Mouse (Mus musculus): Measurements from ENCODE around the gene Nupr1. TPM values are rescaled to one million over a fixed set of nuclear protein-coding genes. Genes with fewer than 3 reads are reported as not detected.

Nupr1 gene
- total RNA-seq (2021), result 1 to 10 TPM; 5.7 to 6.8 TPM

DNA sequence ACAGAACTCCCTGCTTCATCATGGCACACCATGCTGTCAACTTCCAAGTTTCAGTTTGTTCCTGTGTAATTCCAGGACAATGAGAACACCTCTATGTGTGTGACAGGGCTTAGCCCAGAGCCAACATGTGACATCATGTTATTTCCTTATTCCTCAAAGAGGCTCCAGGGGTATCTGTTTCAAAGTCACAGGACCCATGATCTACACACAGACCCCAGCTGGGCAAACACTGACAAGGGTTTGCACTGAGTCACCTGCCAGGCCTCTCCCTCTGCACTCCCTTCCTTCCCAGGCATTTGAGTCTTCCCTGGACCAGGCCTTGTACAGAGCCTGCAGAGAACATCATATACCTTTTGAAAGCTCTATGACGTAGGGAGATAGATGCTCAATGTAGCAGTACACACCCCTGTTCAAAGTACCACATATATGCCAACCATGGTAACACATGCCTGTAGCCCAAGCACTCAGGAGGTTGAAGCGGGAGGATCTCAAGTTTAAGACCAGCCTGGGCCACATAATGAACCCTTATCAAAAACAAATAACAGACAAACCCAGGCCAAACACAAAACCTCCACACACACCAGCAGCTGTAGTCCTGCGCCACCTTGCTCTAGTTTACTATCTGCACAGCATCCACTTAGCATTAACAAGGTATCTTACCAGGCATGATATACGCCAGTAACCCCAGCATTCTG is at the start of gene Nupr1:
Gene Nupr1, minus strand, starts transcription at position 38 of the 695 bp plus-strand sequence.
- DNase-seq, result no peak

DNA sequence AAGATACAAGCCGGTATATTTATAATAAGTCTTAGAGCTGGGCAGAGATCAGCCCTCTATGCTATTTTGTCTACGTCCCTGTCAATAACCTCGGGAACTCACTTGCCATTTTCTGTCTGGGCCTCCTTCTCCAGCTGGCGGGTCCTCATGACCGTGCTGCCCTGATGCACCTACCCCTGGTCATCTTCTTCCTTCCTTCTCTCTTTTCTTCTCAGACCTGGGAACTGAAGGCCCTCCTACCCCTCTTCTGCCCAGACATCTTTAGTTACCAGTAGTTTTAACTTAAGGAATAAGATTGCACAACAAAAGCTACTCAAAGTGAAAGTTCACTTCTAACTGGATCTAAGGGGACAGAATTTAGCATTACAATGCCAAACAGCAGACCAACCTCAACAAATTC is 49.0 kb upstream of the Nupr1 start:
- DNase-seq, result no peak

DNA sequence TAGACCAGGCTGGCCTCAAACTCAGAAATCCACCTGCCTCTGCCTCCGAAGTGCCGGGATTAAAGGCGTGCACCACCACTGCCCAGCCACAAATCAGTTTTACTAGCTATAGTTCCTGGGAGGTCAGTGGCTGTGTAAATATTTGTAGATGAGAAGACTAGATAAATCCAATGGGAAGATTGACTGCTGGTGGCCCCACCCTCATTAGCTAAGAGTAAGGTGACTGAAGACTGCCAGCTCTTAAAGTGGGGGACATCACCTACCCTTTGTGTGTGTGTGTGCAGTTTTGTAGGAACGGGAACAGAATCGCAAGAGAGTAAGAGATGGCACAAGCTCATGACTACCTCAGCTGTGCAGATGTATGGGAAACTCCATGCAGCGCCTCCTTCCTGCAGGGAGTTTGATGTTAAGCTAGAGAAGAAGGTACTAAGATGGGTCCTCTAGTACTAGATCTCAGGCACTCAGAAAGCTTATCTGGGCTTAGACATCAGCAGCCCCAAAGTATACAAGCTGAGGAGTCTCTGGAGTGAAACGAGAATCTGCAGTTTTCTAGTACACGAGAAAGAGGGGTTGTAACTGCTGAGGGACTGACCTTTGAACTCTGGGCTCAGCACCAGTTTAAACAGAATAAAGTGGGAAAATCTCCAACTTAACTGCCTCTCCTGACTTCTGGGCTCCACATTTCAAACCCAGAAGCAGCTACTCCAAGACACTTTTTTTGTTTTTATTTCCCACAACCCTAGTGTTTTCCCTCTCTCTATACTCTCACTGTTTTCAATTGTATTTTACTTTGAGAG is 48.1 kb upstream of the Nupr1 start:
- no peak for DNase-seq

DNA sequence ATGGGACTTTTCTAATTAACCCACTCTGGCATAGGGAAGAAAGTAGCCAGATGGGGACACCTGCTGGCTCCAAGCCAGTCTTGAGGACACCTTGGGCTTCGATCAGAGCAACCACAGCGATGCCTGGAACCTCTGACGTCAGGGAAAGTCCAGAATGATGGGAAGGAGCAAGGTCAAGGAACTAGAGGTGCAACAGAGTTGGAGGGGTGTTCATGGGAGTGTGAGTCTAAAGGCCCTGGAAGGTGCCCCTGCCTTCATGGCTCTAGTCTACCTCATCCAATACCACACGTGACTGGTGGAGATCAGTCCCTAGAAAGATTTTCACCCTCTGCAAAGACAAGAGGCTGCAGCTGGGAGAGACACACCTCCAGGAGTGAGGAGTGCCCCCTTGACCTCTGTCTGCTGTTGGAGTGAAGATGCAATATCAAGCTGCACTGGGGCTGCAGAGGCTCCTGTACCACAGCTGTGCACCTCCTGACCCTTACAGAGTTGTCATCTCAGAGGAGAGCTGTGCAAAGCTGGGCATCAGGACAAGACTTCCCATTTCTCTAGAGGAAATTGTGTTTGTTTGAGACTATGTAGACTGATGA is 46.1 kb upstream of the Nupr1 start:
- DNase-seq, result no peak

DNA sequence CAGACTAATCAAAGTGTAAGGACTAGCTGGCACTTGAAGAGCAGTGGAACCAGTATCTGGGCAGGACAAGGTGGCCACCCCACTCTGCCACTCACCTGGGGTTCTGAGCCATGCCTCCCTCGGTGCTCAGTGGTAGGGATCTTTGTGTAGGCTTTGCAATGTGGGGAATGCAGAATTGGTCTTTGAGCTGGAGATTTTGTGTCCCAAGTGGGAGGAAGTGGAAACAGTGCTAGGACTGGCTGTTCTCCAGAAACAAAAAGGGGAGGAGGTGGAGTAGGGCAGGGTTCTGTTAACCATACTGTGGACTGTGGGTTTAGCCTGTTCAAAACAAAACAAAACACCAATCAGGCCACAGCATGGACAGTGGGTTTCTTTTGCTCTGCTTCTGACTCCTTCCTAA is 45.5 kb upstream of the Nupr1 start, which contains the start of gene Sult1a1:
Gene Sult1a1, minus strand, starts transcription at position 226 of the 400 bp plus-strand sequence.
- DNase-seq, result peak; percentile 55

DNA sequence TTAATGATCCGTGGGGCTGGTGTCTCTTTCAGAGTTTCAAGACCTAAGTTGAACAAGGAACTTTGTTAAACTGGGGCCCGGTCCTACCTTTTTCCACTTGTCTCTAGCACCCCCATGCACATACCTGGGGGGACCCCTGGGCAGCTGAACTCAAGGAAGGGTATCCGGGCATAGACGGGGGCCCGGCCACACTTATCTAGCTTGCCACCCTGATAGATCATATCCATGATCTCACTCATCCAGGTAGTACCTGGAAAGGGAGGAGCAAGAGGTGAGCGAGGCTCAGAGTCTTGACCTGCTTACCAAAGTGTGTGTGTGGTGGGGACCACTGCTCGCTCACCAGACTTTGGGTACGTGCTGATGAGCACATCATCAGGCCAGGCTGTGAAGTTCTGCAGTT is 44.4 kb upstream of the Nupr1 start:
- DNase-seq, result no peak

DNA sequence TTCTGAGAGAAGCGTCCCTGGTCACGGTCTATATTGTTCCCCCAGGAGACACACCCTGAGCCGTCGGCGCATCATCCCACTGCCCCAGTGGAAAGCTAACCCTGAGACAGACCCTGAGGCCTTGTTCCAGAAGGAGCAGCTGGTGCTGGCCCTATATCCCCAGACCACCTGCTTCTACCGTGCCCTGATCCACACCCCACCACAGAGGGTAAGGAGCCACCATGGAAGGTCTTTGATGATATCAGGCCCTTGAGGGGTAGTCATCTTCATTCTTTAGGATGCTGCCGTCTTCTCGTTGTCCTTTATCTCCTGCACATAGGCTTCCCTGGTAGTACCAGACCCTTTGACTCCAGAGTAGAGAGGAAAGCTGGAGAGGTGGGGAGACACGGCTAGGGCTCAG is 41.5 kb upstream of the Nupr1 start:
- DNase-seq, result no peak

DNA sequence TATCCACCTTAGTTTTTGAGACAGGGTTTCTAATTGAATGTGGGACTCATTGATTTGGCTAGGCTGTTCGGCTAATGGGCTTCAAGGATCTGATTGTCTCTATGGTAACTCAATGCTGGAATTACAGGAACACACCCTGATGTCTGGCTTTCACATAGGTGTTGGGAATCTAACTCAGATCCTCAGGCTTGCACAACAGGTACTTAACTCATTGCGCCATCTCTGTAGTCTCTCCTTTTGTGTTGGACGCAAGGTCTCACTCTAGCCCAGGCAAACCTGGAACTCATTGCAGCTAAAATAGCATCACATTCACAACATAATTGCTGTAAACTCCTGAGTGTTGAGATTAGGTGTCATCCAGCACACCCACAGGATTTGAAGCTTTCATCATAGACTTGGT is 39.5 kb upstream of the Nupr1 start:
- no peak for DNase-seq

DNA sequence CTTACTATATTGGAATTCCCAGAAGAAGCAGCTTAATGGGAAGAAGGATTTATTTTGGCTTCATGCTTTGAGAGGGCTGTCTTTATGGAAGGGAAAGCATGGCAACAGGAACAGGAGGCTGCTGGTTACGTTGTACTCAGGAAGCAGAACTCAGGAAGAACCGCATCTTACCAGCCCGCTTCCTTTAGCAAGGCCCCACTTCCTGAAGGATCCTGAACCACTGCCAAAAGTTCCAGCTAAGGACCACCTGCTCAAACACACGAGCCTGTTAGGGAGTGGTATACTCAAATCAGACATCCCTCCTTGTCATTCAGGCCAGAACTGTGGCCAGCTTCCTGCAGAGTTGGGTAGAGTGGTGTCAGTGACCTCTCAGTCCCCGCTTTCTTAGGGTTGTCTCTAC is 37.8 kb upstream of the Nupr1 start:
- DNase-seq, result no peak

DNA sequence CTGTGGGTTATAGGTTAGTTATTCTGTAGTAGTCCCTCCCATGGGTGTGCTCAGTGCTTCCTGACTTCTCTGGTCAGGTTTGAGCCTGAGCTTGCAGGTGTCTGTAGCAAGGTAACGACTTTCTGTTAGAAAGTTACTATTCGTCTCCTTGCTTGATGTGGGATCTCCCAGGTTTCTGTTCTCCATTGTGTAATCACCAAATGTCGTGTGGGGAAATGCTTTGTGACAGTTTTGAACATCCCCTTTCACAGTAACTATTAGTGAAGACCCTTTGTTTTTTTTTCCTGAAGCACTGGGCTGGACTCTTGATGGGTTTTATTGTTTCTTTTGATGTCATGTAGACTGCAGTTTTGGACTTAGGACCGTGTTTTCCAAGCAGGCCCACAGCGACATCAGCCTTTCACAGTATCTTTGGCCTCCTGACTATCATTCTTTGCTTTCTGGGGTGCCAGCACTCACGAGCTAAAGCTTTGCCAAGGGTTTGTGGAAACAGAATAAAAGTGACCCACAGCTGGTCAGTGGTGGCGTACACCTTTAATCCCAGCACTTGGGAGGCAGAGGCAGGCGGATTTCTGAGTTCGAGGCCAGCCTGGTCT is 36.9 kb upstream of the Nupr1 start:
- no peak for DNase-seq

DNA sequence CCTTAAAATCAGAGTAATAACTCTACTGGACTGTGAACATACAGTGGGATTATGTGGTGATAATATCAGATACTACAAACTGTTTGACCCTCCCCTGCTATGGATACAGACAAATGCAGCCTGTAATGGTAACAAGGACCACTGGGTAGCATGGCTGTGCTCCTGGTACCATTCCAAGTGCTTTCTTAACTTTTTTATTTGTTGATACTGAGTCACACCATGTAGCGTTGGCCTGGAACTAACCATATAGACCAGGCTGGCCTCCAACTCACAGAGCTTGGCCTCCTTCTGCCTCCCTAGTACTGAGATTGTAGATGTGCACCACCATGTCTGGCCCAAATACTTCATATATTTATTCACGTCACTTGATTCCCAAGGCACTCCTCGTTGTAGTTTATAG is 34.6 kb upstream of the Nupr1 start:
- DNase-seq, result peak; percentile 23

DNA sequence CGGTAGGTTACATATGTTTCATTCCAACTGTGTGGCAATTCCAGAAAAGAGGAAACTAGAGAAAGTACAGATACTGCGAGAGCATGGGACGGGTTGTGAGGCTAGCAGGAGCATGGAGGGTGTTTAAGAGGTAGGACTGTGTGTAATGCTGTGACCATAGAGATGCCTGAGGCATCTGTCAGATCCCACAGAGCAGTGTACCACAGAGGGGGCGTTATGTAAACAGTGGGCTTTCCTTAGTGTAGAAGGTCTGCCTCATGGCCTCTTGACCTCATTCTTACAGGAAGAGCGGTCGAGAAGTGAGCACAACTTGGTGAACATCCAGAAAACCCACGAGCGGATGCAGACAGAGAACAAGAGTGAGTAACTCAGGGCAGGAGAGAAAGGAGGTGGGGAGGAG is 33.0 kb upstream of the Nupr1 start:
- no peak for DNase-seq

DNA sequence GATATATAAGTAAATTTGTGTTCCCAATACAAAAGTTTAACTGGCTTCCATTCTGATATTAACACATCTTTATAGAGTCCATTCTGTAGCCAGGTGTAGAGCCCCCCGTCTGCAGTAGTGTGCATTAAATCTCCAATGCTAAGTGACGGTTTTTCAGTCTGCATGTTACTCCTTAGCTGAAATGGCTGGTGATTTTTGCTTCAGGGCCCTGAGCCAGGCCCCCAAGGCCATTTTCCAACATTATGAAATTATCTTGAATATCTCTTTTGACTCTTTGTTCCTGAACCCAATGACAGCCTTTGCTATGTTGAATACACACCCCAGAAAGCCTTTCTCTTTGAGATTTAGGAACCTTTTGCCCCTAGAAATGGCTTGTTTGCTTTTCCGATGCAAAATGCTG is 29.1 kb upstream of the Nupr1 start:
- no peak for DNase-seq

DNA sequence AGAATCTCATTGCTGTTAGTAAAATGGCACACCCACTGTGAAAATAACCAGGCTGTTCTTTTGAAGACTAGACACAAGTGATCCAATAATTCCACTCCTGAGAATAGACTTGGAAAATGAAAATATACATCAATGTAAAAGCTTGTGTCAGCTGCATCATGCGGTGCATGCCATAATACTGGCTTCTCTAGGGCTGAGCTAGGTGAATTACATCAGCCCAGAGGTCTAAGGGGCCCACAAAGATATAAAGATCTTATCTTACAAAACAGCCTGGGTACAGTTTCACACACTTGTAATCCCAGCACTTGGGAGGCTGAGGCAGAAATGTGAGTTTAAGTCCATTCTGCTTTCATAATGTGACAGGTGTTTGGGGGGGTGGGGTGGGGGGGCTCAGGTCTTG is 26.9 kb upstream of the Nupr1 start:
- DNase-seq, result no peak

DNA sequence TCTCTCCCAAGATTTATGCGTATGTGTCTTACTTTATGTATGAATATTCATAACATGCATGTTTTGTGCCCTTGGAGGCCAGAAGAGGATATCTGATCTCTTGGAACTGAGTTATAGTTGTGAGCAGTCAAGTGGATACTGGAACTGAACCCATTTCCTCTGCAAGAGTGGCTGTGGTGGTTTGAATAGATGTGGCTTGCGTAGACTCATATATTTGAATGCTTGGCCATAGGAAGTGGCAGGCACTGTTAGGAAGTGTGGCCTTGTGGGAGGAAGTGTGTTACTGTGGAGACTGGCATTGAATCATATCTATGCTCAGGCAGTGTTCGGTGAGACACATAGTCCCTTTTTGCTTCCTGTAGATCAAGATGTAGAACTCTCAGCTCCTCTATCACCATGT is 25.0 kb upstream of the Nupr1 start:
- no peak for DNase-seq

DNA sequence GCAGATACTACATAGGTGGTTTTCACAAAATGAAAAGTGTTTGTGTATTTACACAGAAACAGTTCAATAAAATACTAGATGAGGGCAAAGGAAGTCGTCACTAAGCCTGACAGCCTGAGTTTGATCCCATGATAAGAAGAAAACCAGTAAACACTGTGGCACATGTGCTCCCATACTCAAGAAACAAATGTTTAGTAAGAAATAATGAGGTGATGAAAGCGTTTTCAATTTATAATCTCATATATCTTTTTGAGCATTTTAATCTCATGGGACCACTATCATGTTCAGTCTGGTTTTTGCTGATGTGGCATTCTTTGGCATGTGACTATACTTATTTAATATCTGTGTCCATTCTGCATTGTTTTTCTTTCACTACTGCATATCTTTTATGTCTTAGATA is 23.3 kb upstream of the Nupr1 start:
- DNase-seq, result no peak

DNA sequence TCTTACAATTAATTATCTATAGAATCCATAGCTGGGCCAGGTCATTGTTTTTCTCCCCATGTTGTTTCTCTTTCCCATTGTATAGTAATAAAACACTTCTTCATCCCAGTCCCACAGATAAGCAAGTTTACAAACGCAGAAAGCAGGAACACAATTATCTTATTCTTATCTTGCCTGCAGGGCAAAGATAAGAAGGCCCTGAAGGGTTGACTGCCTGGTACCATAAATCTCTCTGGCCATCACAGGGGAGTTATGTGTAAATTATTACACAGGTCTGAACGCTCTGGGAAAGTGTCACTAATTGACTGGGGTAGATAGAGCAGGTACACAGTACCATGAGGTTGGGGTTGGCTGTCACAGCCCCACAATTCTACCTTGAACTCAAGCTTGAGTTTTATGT is 20.2 kb upstream of the Nupr1 start:
- DNase-seq, result no peak

DNA sequence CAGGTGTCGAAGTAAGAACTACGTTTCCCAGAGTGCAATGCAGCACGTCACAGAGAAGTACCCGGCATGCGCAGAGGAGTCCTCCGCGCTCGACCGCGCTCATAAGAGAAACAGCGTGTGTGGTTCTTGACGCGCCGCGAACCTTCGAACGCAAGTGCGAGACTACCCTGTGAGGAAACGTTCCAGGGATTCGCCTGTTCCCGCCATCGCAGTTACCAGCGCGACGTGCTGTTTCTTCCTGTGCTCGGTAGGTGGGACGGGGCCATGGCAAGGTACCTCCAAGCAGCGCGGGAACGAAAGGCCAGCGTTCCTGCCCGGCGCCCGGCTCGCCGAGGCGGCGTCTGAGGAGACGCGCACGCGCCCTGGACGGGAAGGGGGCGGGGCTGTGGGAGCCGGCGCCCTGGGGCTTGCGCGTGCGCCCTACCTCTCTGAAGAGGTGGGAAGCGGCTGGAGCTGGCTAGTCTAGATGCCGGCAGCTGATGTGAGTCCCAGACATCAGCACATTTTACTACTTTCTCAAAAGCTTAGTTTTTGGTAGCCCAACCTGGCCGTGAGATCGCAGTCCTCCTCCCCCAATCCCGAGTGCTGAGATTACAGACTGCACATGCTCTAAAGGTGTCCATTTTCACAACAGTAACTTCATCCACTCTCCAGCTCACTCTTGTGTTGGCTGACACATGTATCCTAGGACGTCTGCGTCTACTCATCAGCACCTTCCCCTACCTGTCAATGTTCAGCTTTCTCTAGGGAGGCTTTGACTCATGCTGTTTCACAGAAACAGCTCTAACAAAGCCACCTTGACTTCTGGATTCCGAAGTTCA is 18.8 kb upstream of the Nupr1 start, which contains the start of gene Sgf29:
Gene Sgf29, plus strand, starts transcription at position 79 of the 821 bp plus-strand sequence.
- DNase-seq, result peak; percentile 94

DNA sequence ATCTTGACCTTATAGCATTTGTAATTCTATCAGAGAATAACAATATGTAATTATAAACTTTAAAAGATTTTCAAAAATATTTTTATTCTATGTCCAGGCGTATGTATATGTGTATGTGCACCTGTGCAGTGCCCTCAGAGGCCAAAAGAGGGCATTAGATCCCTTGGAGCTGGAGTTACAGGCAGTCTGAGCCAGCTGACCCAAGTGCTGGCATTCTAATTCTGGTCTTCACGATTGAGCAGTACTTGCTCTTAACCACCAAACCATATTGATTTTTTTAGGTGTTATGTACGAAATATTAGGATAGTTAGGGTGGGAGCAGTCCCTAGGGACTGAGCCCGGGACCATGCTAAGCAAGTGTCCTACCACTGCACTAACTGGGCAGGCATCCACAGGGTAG is 17.8 kb upstream of the Nupr1 start:
- no peak for DNase-seq

DNA sequence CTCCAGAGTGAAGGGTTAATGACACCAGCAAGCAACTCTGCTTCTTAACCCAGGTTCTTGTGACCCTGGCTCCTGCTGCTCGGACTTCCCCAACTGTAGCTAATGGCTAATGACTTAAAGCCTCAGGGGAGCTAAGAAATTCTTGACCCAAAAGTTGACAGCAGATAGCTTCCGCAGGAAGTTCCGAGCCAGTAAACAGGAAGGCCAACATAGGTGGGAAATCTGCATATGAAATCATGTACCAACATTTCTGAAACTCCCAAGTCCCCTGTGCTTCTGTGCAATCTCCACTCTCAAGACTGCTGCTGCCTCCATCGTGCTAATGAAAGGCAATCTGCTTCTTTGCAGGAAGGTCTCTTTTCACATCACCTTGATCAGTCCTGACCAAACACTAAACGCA is 15.0 kb upstream of the Nupr1 start:
- no peak for DNase-seq

DNA sequence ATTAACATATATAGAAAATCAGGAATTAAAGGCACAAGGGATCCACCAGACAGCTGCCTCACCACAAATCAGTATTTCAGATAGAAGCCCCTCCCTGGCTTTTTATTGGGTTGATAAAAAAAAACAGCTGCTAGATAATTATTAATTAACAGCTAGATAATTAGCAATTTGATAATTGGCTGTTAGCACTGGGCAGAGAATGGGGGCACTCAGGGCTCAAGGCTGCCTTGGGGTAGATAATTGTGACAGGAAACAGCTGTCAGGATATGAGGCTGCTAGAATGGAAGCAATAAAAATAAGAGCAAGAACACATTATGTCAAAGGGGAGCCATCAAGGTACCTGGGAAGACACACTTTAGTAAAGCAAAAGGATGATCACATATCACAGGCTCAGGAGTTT is 14.3 kb upstream of the Nupr1 start:
- DNase-seq, result no peak

DNA sequence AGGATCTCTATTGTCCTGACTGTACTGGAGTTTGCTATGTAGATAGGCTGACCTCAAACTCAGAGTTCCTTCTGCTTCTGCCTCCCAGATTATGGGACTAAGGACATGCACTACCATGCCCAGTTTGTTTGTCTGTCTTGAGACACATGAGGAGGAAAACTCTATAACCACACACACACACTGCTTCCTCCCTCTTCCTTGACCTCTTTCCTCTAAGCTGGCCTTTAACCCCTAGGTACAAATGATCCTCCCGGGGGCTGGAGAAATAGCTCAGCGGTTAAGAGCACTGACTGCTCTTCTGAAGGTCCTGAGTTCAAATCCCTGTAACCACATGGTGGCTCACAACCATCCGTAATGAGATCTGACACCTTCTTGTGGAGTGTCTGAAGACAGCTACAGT is 13.7 kb upstream of the Nupr1 start:
- DNase-seq, result no peak

All from heart, postnatal 4 days (tissue).